Mouse (Mus musculus) cortical plate, adult 2 months (tissue): Measurements from ENCODE around the gene Mpv17l. TPM values are rescaled to one million over a fixed set of nuclear protein-coding genes. Genes with fewer than 3 reads are reported as not detected.

Experiments used
- H3K27ac ChIP-seq: fragments of 200-500 bp; 2 replicates; pipeline ENCODE4 v1.5.1; 2012; ENCODE audit warnings: low read length, control low read depth, inconsistent platforms; ENCODE audit not compliant: insufficient read depth
- H3K4me1 ChIP-seq: fragments of 200-500 bp; 2 replicates; pipeline ENCODE4 v1.6.1; 2011; ENCODE audit warnings: low read length; ENCODE audit not compliant: control insufficient read depth, insufficient read depth
- H3K4me3 ChIP-seq: fragments of 200-500 bp; 2 replicates; pipeline ENCODE4 v1.5.1; 2011; ENCODE audit warnings: mild to moderate bottlenecking, low read length, control low read depth; ENCODE audit not compliant: insufficient read depth
- CTCF ChIP-seq: fragments of 200-500 bp; IDR thresholded peaks from 2 replicates; pipeline ENCODE4 v1.5.1; 2011; ENCODE audit warnings: mild to moderate bottlenecking, control low read depth, low read length; ENCODE audit not compliant: insufficient read depth; ENCODE audit errors: extremely low read depth
- POLR2A ChIP-seq: fragments of 200-500 bp; IDR thresholded peaks from 2 replicates; pipeline ENCODE4 v1.6.1; 2011; ENCODE audit warnings: mild to moderate bottlenecking, low read length, control low read depth; ENCODE audit not compliant: insufficient read depth; ENCODE audit errors: extremely low read depth
- polyA plus RNA-seq: library from polyadenylated mRNA; depleted of rRNA; stranded (reverse); fragments of >200 nt; gene quantifications from 2 replicates; pipeline ENCODE4 v1.2.3, GENCODE M21; 2012

Gene Mpv17l
- polyA plus RNA-seq, 1 experiment, result 53.9 TPM

GRCm38 (mm10) chr16:13927456-13928075, 24.6 kb downstream of the Mpv17l start:
- no peaks in the 10 kb centered on the region for H3K4me1 ChIP-seq
- TF ChIP-seq POLR2A, result no peak
- TF ChIP-seq CTCF, result no peak
- no peak overlapping the region for H3K4me3 ChIP-seq
- H3K27ac ChIP-seq, result no peak overlapping the region

- Histone ChIP-seq H3K27ac (no peak overlapping the region), H3K4me1 (0 out of 2 replicates have a peak, but pooled peaks cover 2% of the 10 kb centered on the region), H3K4me3 (peak overlapping the region; percentile 81)
- TF ChIP-seq POLR2A (peak; percentile 61), CTCF (no peak)
These were observed 37.3 kb downstream of the Mpv17l start for GRCm38 (mm10) chr16:13940139-13940846.

DNA sequence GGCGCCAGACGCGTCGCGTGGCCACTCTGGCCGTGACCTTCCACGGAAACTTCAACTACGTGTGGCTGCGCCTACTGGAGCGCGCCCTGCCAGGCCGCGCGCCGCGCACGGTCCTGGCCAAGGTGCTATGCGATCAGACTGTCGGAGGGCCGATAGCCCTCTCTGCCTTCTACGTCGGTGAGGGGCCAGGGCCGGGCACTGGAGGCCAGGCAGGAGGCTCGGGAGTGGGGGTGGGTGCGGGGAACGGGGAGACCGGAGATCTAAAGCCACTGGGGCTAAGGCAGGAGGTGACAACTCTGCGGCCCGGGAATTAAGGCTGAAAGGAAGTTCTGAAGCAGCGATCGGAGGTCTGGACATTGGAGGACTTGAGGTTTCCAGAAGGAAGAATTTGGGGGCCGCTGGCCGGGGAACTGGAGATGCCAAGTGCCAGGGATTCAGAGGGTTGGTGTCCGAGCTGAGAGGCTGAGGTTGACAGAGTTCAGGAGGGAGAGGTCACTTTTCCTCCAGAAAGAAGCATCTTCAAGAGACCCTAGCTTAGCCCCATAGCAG, 38.0 kb downstream of the Mpv17l start:
- H3K4me3 ChIP-seq, result peak overlapping the region; percentile 81
- TF ChIP-seq CTCF (no peak), POLR2A (no peak)
- 0 out of 2 replicates have a peak, but pooled peaks cover 2% of the 10 kb centered on the region for H3K4me1 ChIP-seq
- no peak overlapping the region for H3K27ac ChIP-seq

GRCm38 (mm10) chr16:13944178-13944577, 41.2 kb downstream of the Mpv17l start:
- H3K27ac ChIP-seq, result no peak overlapping the region
- 0 out of 2 replicates have a peak, but pooled peaks cover 2% of the 10 kb centered on the region for H3K4me1 ChIP-seq
- no peak overlapping the region for H3K4me3 ChIP-seq
- TF ChIP-seq CTCF (no peak), POLR2A (no peak)

DNA sequence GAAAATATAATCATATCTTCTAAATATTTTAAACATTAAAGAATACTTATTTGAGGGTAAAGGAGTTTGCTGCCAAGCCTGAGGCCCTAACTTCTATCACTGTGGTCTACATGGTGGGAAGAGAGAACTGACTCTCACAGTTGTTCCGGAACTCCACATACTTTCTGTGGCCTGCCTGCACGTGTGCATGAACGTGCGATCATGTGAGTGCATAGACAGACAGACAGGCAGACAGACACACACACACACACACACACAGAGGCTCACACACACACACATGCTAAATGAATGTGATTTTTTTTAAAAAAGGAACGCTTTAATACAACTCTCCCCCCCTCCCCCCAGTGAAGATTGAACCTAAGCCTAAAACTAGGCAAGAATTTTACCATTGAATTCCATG, 41.8 kb downstream of the Mpv17l start:
- Histone ChIP-seq H3K4me1 (0 out of 2 replicates have a peak, but pooled peaks cover 2% of the 10 kb centered on the region), H3K27ac (no peak overlapping the region), H3K4me3 (no peak overlapping the region)
- no peak for TF ChIP-seq CTCF
- no peak for TF ChIP-seq POLR2A

- TF ChIP-seq CTCF (no peak), POLR2A (no peak)
- H3K4me3 ChIP-seq, result no peak overlapping the region
- no peak overlapping the region for H3K27ac ChIP-seq
- 0 out of 2 replicates have a peak, but pooled peaks cover 2% of the 10 kb centered on the region for H3K4me1 ChIP-seq
These were observed 42.2 kb downstream of the Mpv17l start for GRCm38 (mm10) chr16:13945153-13945552.

GRCm38 (mm10) chr16:13946306-13946705, 43.3 kb downstream of the Mpv17l start:
- Histone ChIP-seq H3K4me3 (no peak overlapping the region), H3K4me1 (0 out of 2 replicates have a peak, but pooled peaks cover 2% of the 10 kb centered on the region), H3K27ac (no peak overlapping the region)
- TF ChIP-seq CTCF (no peak), POLR2A (no peak)

GRCm38 (mm10) chr16:13951245-13951644, 48.3 kb downstream of the Mpv17l start:
- no peaks in the 10 kb centered on the region for H3K4me1 ChIP-seq
- no peak overlapping the region for H3K27ac ChIP-seq
- H3K4me3 ChIP-seq, result no peak overlapping the region
- TF ChIP-seq POLR2A (no peak), CTCF (no peak)

GRCm38 (mm10) chr16:13962053-13962452, 59.1 kb downstream of the Mpv17l start:
- no peaks in the 10 kb centered on the region for H3K4me1 ChIP-seq
- no peak overlapping the region for H3K4me3 ChIP-seq
- TF ChIP-seq CTCF (no peak), POLR2A (no peak)
- no peak overlapping the region for H3K27ac ChIP-seq

- Histone ChIP-seq H3K4me3 (no peak overlapping the region), H3K27ac (no peak overlapping the region), H3K4me1 (no peaks in the 10 kb centered on the region)
- TF ChIP-seq POLR2A (no peak), CTCF (no peak)
These were observed 66.1 kb downstream of the Mpv17l start for GRCm38 (mm10) chr16:13969096-13969495.
